Mouse (Mus musculus): ENCODE data around the gene 4930447C04Rik. TPM values are rescaled to one million over a fixed set of nuclear protein-coding genes. Genes with fewer than 3 reads are reported as not detected.

4930447C04Rik gene
- polyA plus RNA-seq, 1 experiment from 2014 or later, result 4.1 TPM

DNA sequence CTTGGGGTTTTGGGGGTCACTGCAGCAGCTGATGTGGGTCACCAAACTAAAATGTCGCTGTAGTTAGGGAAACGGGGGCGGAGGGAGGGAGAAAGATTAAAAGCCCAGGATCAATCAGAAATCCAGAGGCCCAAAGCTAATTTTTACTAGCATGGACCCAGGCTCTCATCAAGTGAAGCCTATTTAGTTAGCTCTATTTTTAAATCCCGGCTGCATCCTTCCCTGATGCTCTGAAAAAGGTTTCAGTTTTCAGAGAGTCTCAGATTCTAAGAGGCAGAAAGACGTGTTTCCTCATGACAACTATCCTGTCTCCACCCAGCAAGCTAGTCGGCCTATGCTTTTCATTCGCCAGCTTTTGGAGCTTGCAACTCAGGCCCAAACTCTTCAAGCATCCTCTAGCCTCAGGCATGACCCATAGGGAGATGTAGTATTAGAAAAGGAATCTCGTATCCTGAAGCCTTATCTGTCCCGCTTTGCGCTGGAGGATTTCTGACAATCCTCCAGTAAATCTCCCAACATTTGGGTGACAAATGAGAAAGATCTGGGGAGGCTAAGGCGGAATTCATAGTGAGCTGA lies 336 bp upstream of the 4930447C04Rik start:
- H3K9me3 ChIP-seq (ENCODE audit: control insufficient read depth, low read length), result no peaks in the 10 kb centered on the region
- no peaks in the 10 kb centered on the region for H3K36me3 ChIP-seq (ENCODE audit: control insufficient read depth, insufficient read depth, low read length)
- no peak for DNase-seq (ENCODE audit: low spot score)
- H3K27ac ChIP-seq (replicated peaks; ENCODE audit: low read depth, low read length), result no peak overlapping the region
- no peak overlapping the region for H3K4me3 ChIP-seq (ENCODE audit: low read depth, low read length)
- no peak overlapping the region for H3K4me2 ChIP-seq (ENCODE audit: low read depth, severe bottlenecking)
- ATAC-seq (ENCODE audit: insufficient number of reproducible peaks, low FRiP score, low TSS enrichment, low read depth), result no peak
- no peak overlapping the region for H3K9ac ChIP-seq (ENCODE audit: low read length)
- 0 out of 2 replicates have a peak, but pooled peaks cover 3% of the 10 kb centered on the region for H3K4me1 ChIP-seq (ENCODE audit: control insufficient read depth, insufficient read depth, low read length)
- H3K27me3 ChIP-seq (ENCODE audit: control insufficient read depth, insufficient read depth, low read length), result peaks cover 80% of the 10 kb centered on the region
- 2% methylated on average over 11 of the region's 11 CpGs for WGBS

DNA sequence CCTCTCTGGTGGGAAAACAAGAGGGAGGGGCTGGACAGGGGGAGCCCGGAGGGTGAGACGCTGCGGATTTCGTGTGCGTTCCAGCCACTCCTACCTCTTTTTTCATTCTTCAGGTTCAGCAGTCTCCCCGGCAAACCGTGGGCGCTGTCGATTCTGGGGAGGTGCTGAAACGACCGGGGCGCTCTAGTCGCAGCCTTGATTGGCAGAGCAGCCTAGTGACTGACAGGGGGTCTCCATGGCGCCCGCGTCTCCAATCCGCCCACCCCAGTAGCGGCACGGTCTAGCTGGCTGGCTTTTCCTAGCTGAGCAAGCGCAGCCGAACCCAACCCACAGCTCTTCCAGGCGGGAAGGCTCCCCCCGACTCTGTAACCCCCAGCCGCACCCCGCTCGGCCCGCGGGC lies 958 bp downstream of the 4930447C04Rik start, which contains the start of gene Six6:
TSS of gene Six6 (plus strand) at position 277 of the 400 bp plus-strand sequence.
- no peaks in the 10 kb centered on the region for H3K9me3 ChIP-seq (ENCODE audit: control insufficient read depth, low read length)
- no peak within 1 kb of the TSS for H3K27ac ChIP-seq (replicated peaks; ENCODE audit: low read depth, low read length)
- peak within 1 kb of the TSS; percentile 10 for H3K4me3 ChIP-seq (ENCODE audit: low read depth, low read length)
- peak; percentile 48; the same call in 1 of the 2 replicates for ATAC-seq (ENCODE audit: insufficient number of reproducible peaks, low FRiP score, low TSS enrichment, low read depth)
- H3K36me3 ChIP-seq (ENCODE audit: control insufficient read depth, insufficient read depth, low read length), result no peaks in the 10 kb centered on the region
- no peak within 1 kb of the TSS for H3K9ac ChIP-seq (ENCODE audit: low read length)
- peak within 1 kb of the TSS; percentile 28 for H3K4me2 ChIP-seq (ENCODE audit: low read depth, severe bottlenecking)
- DNase-seq (ENCODE audit: low spot score), result peak; percentile 78
- under 1% methylated on average over 28 of the region's 28 CpGs for WGBS
- H3K4me1 ChIP-seq (ENCODE audit: control insufficient read depth, insufficient read depth, low read length), result no peaks in the 10 kb centered on the region
- peaks cover 77% of the 10 kb centered on the region for H3K27me3 ChIP-seq (ENCODE audit: control insufficient read depth, insufficient read depth, low read length)

DNA sequence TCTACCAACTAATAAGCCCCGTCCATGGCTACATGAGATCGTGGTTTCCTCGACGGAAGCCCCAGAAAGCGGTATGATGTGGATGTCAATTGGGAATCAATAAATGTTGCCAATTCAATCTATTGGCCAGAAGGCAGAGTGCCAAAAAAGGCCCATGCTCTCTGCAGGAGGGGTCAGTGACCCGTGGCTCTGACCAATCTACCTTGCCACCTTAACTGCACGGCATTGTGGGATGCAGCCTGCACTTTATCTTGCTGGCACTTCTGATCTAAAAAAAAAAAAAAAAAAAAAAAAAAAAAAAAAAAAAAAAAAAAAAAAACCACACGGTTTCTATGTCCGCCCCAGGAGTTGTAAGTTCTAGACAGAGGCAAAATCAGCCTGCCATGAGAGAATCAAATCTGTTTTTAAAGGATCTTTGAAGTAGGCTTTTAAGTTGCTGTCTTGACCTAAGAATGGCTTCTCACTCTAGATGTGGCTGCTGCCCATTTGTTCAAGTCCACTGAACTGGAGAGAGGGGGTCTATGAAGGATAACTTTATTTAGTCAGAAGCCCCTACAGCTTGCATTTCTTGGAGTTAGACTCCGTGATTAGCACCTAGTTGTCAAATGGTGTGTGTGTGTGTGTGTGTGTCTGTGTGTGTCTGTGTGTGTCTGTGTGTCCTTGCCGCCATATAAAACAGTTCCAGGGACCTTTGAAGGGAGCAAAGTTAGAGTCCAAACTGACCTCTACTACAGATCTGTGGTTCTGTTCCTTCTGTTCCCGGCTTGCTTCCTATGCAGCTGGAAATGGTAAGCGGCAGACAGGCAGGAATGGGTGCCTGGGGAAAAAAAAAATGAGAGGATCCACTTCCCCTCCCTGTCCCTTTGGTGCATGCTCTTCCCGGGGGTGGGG lies 1.7 kb downstream of the 4930447C04Rik start:
- Histone ChIP-seq H3K27ac (replicated peaks; ENCODE audit: low read depth, low read length) (no peak overlapping the region), H3K9ac (ENCODE audit: low read length) (no peak overlapping the region), H3K9me3 (ENCODE audit: control insufficient read depth, low read length) (no peaks in the 10 kb centered on the region), H3K36me3 (ENCODE audit: control insufficient read depth, insufficient read depth, low read length) (no peaks in the 10 kb centered on the region), H3K4me2 (ENCODE audit: low read depth, severe bottlenecking) (0 out of 2 replicates have a peak overlapping the region, but pooled peaks have one; percentile 28), H3K27me3 (ENCODE audit: control insufficient read depth, insufficient read depth, low read length) (peaks cover 75% of the 10 kb centered on the region), H3K4me3 (ENCODE audit: low read depth, low read length) (no peak overlapping the region), H3K4me1 (ENCODE audit: control insufficient read depth, insufficient read depth, low read length) (no peaks in the 10 kb centered on the region)
- peak; percentile 27 for DNase-seq (ENCODE audit: low spot score)
- ATAC-seq (ENCODE audit: insufficient number of reproducible peaks, low FRiP score, low TSS enrichment, low read depth), result no peak
- 4% methylated on average over 14 of the region's 14 CpGs for WGBS

DNA sequence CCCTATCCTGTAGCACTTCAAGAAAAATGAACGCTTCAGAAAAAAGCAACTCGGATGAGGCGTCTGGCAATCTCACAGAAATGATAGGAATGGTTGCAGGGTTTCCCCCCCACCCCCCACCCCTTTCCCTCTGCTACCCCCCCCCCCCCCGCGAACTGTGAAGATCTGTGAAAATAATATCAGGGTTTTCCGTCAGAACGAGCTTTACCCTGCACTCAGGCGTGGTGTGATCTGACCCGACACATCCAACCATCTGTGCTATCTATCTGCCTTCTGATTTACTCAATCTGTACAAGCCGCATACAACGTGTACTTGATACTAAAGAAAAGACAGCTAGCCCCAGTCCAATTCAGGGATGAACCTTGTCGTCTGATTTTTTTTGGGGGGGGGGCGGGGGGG lies 2.4 kb downstream of the 4930447C04Rik start:
- H3K27me3 ChIP-seq (ENCODE audit: control insufficient read depth, insufficient read depth, low read length), result peaks cover 69% of the 10 kb centered on the region
- H3K4me2 ChIP-seq (ENCODE audit: low read depth, severe bottlenecking), result no peak overlapping the region
- no peaks in the 10 kb centered on the region for H3K4me1 ChIP-seq (ENCODE audit: control insufficient read depth, insufficient read depth, low read length)
- H3K4me3 ChIP-seq (ENCODE audit: low read depth, low read length), result no peak overlapping the region
- no peaks in the 10 kb centered on the region for H3K9me3 ChIP-seq (ENCODE audit: control insufficient read depth, low read length)
- no peak overlapping the region for H3K9ac ChIP-seq (ENCODE audit: low read length)
- DNase-seq (ENCODE audit: low spot score) (no peak), ATAC-seq (ENCODE audit: insufficient number of reproducible peaks, low FRiP score, low TSS enrichment, low read depth) (no peak)
- 5% methylated on average over 11 of the region's 13 CpGs for WGBS
- no peaks in the 10 kb centered on the region for H3K36me3 ChIP-seq (ENCODE audit: control insufficient read depth, insufficient read depth, low read length)
- H3K27ac ChIP-seq (replicated peaks; ENCODE audit: low read depth, low read length), result no peak overlapping the region

DNA sequence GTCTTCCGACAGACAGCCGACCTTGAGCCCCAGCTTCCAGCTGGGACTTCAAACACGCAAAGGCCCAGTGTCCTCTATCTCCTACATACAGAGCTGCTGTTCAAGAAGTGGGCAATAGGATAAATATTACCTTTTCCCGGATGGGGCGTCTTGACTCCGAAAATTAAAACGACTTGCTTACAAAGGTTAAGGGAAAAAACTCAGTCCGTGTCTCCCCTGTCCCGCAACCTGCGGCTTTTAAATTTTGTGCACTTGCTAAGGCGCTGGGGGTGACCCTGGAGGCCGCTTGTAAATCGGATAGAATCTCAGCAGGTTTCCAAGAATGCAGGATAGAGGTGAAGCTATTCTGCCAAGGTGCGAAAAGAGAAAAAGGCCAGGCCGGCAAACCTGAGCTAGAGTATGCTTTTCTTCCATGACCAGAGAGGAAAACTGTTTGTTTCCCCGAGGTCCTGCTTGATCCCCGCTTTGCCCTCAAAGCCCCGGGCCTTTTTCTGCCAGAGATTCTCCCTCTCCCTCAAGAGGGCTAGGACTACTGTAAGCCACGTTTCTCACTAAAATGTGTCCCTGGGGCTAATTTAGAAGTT lies 2.9 kb downstream of the 4930447C04Rik start:
- Histone ChIP-seq H3K36me3 (ENCODE audit: control insufficient read depth, insufficient read depth, low read length) (no peaks in the 10 kb centered on the region), H3K9me3 (ENCODE audit: control insufficient read depth, low read length) (no peaks in the 10 kb centered on the region), H3K4me1 (ENCODE audit: control insufficient read depth, insufficient read depth, low read length) (no peaks in the 10 kb centered on the region), H3K4me2 (ENCODE audit: low read depth, severe bottlenecking) (no peak overlapping the region), H3K27me3 (ENCODE audit: control insufficient read depth, insufficient read depth, low read length) (peaks cover 65% of the 10 kb centered on the region), H3K27ac (replicated peaks; ENCODE audit: low read depth, low read length) (no peak overlapping the region), H3K4me3 (ENCODE audit: low read depth, low read length) (no peak overlapping the region), H3K9ac (ENCODE audit: low read length) (no peak overlapping the region)
- DNase-seq (ENCODE audit: low spot score) (peak; percentile 51), ATAC-seq (ENCODE audit: insufficient number of reproducible peaks, low FRiP score, low TSS enrichment, low read depth) (no peak)
- WGBS, result 2% methylated on average over 19 of the region's 19 CpGs

DNA sequence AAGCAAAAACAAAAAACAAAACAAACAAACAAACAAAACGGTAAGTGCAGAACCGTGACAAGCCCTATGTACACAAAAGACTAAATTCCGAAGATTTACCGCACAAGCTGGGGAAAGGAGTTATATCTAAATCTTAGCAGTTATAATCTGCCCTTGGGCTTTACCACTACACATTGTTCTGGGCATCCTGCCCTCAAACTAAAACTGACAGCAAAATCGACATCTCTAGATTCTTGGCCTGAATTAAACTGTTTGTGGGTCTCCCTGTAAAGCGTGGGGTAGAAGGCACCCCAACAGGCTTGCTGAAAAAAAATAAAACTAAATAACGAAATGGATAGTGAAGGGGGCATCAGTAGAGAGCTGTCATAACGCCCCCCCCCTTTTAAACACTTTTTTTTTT lies 3.8 kb downstream of the 4930447C04Rik start:
- WGBS, result 41% methylated on average over 8 of the region's 8 CpGs
- Histone ChIP-seq H3K4me3 (ENCODE audit: low read depth, low read length) (no peak overlapping the region), H3K4me2 (ENCODE audit: low read depth, severe bottlenecking) (no peak overlapping the region), H3K4me1 (ENCODE audit: control insufficient read depth, insufficient read depth, low read length) (no peaks in the 10 kb centered on the region), H3K27me3 (ENCODE audit: control insufficient read depth, insufficient read depth, low read length) (peaks cover 56% of the 10 kb centered on the region), H3K9me3 (ENCODE audit: control insufficient read depth, low read length) (no peaks in the 10 kb centered on the region), H3K27ac (replicated peaks; ENCODE audit: low read depth, low read length) (no peak overlapping the region), H3K36me3 (ENCODE audit: control insufficient read depth, insufficient read depth, low read length) (no peaks in the 10 kb centered on the region), H3K9ac (ENCODE audit: low read length) (no peak overlapping the region)
- no peak for ATAC-seq (ENCODE audit: insufficient number of reproducible peaks, low FRiP score, low TSS enrichment, low read depth)
- DNase-seq (ENCODE audit: low spot score), result peak; percentile 32

DNA sequence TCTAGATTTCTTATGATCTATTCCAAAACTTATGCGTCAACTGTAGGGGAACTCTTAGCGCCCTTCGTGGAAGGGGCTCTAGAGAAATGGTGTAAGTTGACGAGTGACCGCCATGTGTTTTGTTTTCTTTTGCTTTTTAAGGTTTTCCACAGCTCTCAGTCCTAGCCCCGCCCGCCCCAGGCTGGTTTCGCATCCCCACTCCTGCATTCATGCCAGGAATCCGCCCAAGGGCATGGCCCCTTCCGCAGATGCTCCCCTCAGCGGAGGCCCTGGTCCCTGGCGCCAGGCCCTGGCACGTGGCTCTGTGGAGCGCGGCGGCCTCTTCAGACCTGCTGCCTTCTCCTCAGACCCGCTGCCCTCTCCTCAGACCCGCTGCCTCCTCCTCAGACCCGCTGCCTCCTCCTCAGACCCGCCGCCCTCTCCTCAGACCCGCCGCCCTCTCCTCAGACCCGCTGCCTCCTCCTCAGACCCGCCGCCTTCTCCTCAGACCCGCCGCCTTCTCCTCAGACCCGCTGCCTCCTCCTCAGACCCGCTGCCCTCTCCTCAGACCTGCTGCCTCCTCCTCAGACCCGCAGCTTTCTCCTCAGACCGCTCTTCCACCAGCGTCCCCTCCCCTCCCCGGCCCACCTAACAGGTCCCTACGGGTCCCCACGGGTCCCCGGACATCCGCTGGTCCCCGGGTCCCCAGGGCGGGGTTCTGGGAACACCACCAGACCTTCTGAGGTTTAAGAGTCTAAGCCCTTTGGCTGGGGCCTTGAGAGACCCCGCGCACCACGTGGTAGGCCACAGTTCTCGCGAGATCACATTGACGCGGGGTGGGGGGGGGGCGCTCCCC lies 23.2 kb downstream of the 4930447C04Rik start:
- 18% methylated on average over 43 of the region's 48 CpGs for WGBS
- Histone ChIP-seq H3K4me1 (ENCODE audit: control insufficient read depth, insufficient read depth, low read length) (no peaks in the 10 kb centered on the region), H3K27me3 (ENCODE audit: control insufficient read depth, insufficient read depth, low read length) (no peaks in the 10 kb centered on the region), H3K9ac (ENCODE audit: low read length) (peak overlapping the region; percentile 70), H3K4me3 (ENCODE audit: low read depth, low read length) (peak overlapping the region; percentile 34), H3K27ac (replicated peaks; ENCODE audit: low read depth, low read length) (no peak overlapping the region), H3K4me2 (ENCODE audit: low read depth, severe bottlenecking) (peak overlapping the region; percentile 56), H3K36me3 (ENCODE audit: control insufficient read depth, insufficient read depth, low read length) (no peaks in the 10 kb centered on the region), H3K9me3 (ENCODE audit: control insufficient read depth, low read length) (no peaks in the 10 kb centered on the region)
- DNase-seq (ENCODE audit: low spot score), result peak; percentile 59
- no peak for ATAC-seq (ENCODE audit: insufficient number of reproducible peaks, low FRiP score, low TSS enrichment, low read depth)
